ENCODE assay signal across 21 mouse cellular contexts in the genomic region with DNA sequence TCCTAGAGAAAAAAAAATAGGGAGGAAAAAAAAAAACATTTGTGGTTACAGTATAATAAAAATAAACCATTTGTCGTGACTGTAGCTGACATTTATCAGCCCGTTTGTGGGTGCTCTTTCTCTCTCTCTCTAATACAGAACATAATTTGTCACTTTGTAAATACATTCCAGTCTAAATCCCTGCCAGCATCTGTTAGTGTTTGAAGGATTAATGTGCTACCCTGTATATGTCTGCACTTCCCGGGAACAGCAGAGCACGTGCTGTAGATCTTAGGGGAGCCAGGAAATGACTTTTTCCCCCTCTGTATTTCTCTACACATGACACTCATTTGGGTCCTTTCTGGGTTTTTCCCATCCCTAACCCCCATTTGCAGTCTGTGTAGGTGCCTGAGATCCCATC.
A peak's percentile ranks its signal among the peaks of the same experiment; 100 is the strongest.
DNase-seq lines count a peak whose midpoint lies in the region; ATAC-seq and TF ChIP-seq lines count a peak whose summit lies in the region.
"Had no signal": no experiment of that assay in that cellular context is flagged by ENCODE, and none has a peak within 500 bp of the region (broad histone marks: within the 10 kb centered on the region; RNA-seq: fewer than 3 reads in every experiment).

No protein-coding gene starts in this region.

- peak; percentile 9 for DNase-seq in forebrain, embryonic 11.5 days (ENCODE audit: low spot score)
- no peak for DNase-seq in forebrain, postnatal 0 days
- peak; percentile 83 for DNase-seq in lung, embryonic 14.5 days
- no peak for DNase-seq in lung, adult 2 months
- peak; percentile 52 for DNase-seq in NIH3T3 (ENCODE audit: low read depth)
- DNase-seq in right cerebral cortex, postnatal 10 days (ENCODE audit: low spot score in 2 of 2), result no peak
- no peak for DNase-seq in right cerebral cortex, adult 2 months (ENCODE audit: low spot score in 2 of 2)
- DNase-seq: B cell, adult 2 months; gastrocnemius, postnatal 36 days; heart, postnatal 4 days; kidney, adult 18-20 months; layer of hippocampus, postnatal 36 days; liver; right cerebral cortex, postnatal 25 days had no signal

- no peak for TF ChIP-seq POLR2A in lung, adult 2 months (IDR thresholded peaks at IDR 0.05; ENCODE audit: borderline replicate concordance, extremely low read depth, low read depth, low read length)

- no peaks in the 10 kb centered on the region for H3K27me3 ChIP-seq in forebrain, embryonic 11.5 days (ENCODE audit: control insufficient read depth, insufficient read depth, low read length)
- H3K27me3 ChIP-seq in forebrain, postnatal 0 days (ENCODE audit: insufficient read depth, low read length), result 0 out of 2 replicates have a peak, but pooled peaks cover 2% of the 10 kb centered on the region
- H3K27me3 ChIP-seq in lung, embryonic 14.5 days (ENCODE audit: insufficient read depth, low read length), result 0 out of 2 replicates have a peak, but pooled peaks cover 4% of the 10 kb centered on the region
- 0 out of 2 replicates have a peak, but pooled peaks cover 2% of the 10 kb centered on the region for H3K27me3 ChIP-seq in stomach, embryonic 14.5 days (ENCODE audit: control insufficient read depth, insufficient read depth, low read length)
- H3K27me3 ChIP-seq: forebrain, embryonic 15.5 days; heart, embryonic 15.5 days; hindbrain, embryonic 15.5 days; neural tube, embryonic 15.5 days had no signal

- 84% methylated on average over 4 of the region's 4 CpGs for WGBS in forebrain, embryonic 11.5 days
- 51% methylated on average over 4 of the region's 4 CpGs for WGBS in forebrain, postnatal 0 days
- WGBS in lung, embryonic 14.5 days, result 40% methylated on average over 4 of the region's 4 CpGs
- 39% methylated on average over 4 of the region's 4 CpGs for WGBS in lung, adult 2 months
- WGBS in stomach, embryonic 14.5 days, result 11% methylated on average over 4 of the region's 4 CpGs

- no peak for ATAC-seq in forebrain, embryonic 11.5 days (replicated peaks; ENCODE audit: low FRiP score)
- no peak for ATAC-seq in forebrain, postnatal 0 days
- ATAC-seq in lung, embryonic 14.5 days (ENCODE audit: insufficient read depth), result peak; percentile 89
- 0 out of 2 replicates have a peak, but pooled peaks have one; percentile 56 for ATAC-seq in stomach, embryonic 14.5 days (ENCODE audit: insufficient number of reproducible peaks, insufficient read depth, low FRiP score, low read depth)
- ATAC-seq: forebrain, embryonic 15.5 days; midbrain, embryonic 16.5 days had no signal

- no peak overlapping the region for H3K9ac ChIP-seq in forebrain, embryonic 11.5 days (ENCODE audit: low read length)
- no peak overlapping the region for H3K9ac ChIP-seq in forebrain, postnatal 0 days
- H3K9ac ChIP-seq in lung, embryonic 14.5 days, result no peak overlapping the region
- H3K9ac ChIP-seq in stomach, embryonic 14.5 days (replicated peaks; ENCODE audit: low read depth, low read length), result no peak overlapping the region
- H3K9ac ChIP-seq: forebrain, embryonic 15.5 days; heart, embryonic 15.5 days; hindbrain, embryonic 15.5 days; neural tube, embryonic 15.5 days had no signal

- H3K9me3 ChIP-seq in forebrain, embryonic 11.5 days (ENCODE audit: control insufficient read depth, low read length), result no peaks in the 10 kb centered on the region
- no peaks in the 10 kb centered on the region for H3K9me3 ChIP-seq in forebrain, postnatal 0 days (ENCODE audit: low read length)
- no peaks in the 10 kb centered on the region; the same call in 1 of the 2 replicates for H3K9me3 ChIP-seq in lung, embryonic 14.5 days (ENCODE audit: low read depth, low read length)
- H3K9me3 ChIP-seq in stomach, embryonic 14.5 days (ENCODE audit: control insufficient read depth, low read depth, low read length), result no peaks in the 10 kb centered on the region
- H3K9me3 ChIP-seq: forebrain, embryonic 15.5 days; heart, embryonic 15.5 days; hindbrain, embryonic 15.5 days; neural tube, embryonic 15.5 days had no signal

- TF ChIP-seq CTCF in forebrain, postnatal 0 days (IDR thresholded peaks at IDR 0.05; ENCODE audit: low read depth), result no peak
- no peak for TF ChIP-seq CTCF in lung, embryonic 14.5 days (IDR thresholded peaks at IDR 0.05; ENCODE audit: low read depth)
- TF ChIP-seq CTCF in lung, adult 2 months (IDR thresholded peaks at IDR 0.05; ENCODE audit: insufficient read depth, low read length), result no peak

- no peak overlapping the region for H3K4me2 ChIP-seq in forebrain, embryonic 11.5 days (ENCODE audit: low read depth, low read length, severe bottlenecking)
- no peak overlapping the region for H3K4me2 ChIP-seq in forebrain, postnatal 0 days (ENCODE audit: low read depth)
- no peak overlapping the region for H3K4me2 ChIP-seq in lung, embryonic 14.5 days
- no peak overlapping the region; the same call in 1 of the 2 replicates for H3K4me2 ChIP-seq in stomach, embryonic 14.5 days (replicated peaks; ENCODE audit: low read depth, low read length)
- H3K4me2 ChIP-seq: forebrain, embryonic 15.5 days; heart, embryonic 15.5 days; hindbrain, embryonic 15.5 days; neural tube, embryonic 15.5 days had no signal

- no peak overlapping the region for H3K27ac ChIP-seq in forebrain, embryonic 11.5 days (ENCODE audit: low read depth, low read length)
- no peak overlapping the region for H3K27ac ChIP-seq in forebrain, postnatal 0 days (ENCODE audit: low read depth, low read length)
- no peak overlapping the region for H3K27ac ChIP-seq in lung, embryonic 14.5 days (ENCODE audit: low read depth)
- no peak overlapping the region for H3K27ac ChIP-seq in stomach, embryonic 14.5 days (ENCODE audit: low read length)
- H3K27ac ChIP-seq: forebrain, embryonic 15.5 days; heart, embryonic 15.5 days; hindbrain, embryonic 15.5 days; layer of hippocampus, adult 2 months; neural tube, embryonic 15.5 days had no signal

- H3K4me3 ChIP-seq in forebrain, embryonic 11.5 days (ENCODE audit: low read depth, low read length), result no peak overlapping the region
- no peak overlapping the region for H3K4me3 ChIP-seq in forebrain, postnatal 0 days (ENCODE audit: low read depth, low read length)
- no peak overlapping the region for H3K4me3 ChIP-seq in lung, embryonic 14.5 days (ENCODE audit: low read depth, low read length)
- no peak overlapping the region for H3K4me3 ChIP-seq in lung, adult 2 months (replicated peaks; ENCODE audit: extremely low read depth, low read depth, low read length)
- no peak overlapping the region for H3K4me3 ChIP-seq in stomach, embryonic 14.5 days (ENCODE audit: low read depth, low read length)
- H3K4me3 ChIP-seq: forebrain, embryonic 15.5 days; heart, embryonic 15.5 days; hindbrain, embryonic 15.5 days; layer of hippocampus, adult 2 months; neural tube, embryonic 15.5 days had no signal

- no peaks in the 10 kb centered on the region for H3K36me3 ChIP-seq in forebrain, embryonic 11.5 days (ENCODE audit: control insufficient read depth, insufficient read depth, low read length)
- H3K36me3 ChIP-seq in forebrain, postnatal 0 days (ENCODE audit: insufficient read depth), result no peaks in the 10 kb centered on the region
- H3K36me3 ChIP-seq in lung, embryonic 14.5 days (ENCODE audit: insufficient read depth), result no peaks in the 10 kb centered on the region
- no peaks in the 10 kb centered on the region for H3K36me3 ChIP-seq in stomach, embryonic 14.5 days (ENCODE audit: control insufficient read depth, insufficient read depth, low read length)
- H3K36me3 ChIP-seq: forebrain, embryonic 15.5 days; heart, embryonic 15.5 days; hindbrain, embryonic 15.5 days; neural tube, embryonic 15.5 days had no signal

- H3K4me1 ChIP-seq in forebrain, embryonic 11.5 days (replicated peaks; ENCODE audit: control insufficient read depth, insufficient read depth, low read length), result no peaks in the 10 kb centered on the region
- 0 out of 2 replicates have a peak, but pooled peaks cover 3% of the 10 kb centered on the region for H3K4me1 ChIP-seq in forebrain, postnatal 0 days (ENCODE audit: insufficient read depth)
- H3K4me1 ChIP-seq in lung, embryonic 14.5 days (ENCODE audit: insufficient read depth), result peaks cover 9% of the 10 kb centered on the region; the same call in 1 of the 2 replicates
- H3K4me1 ChIP-seq in lung, adult 2 months (ENCODE audit: control insufficient read depth, insufficient read depth, low read length), result no peaks in the 10 kb centered on the region
- H3K4me1 ChIP-seq in stomach, embryonic 14.5 days (ENCODE audit: control insufficient read depth, insufficient read depth, low read length), result 0 out of 2 replicates have a peak, but pooled peaks cover 5% of the 10 kb centered on the region
- H3K4me1 ChIP-seq: heart, embryonic 15.5 days had no signal

Comparison
In these comparisons a context has a peak if more than half of its experiments do, and no peak if none do; other contexts are left out.
1. DNase-seq: peak in forebrain, embryonic 11.5 days (single experiment), lung, embryonic 14.5 days (single experiment) and NIH3T3 (single experiment); none in forebrain, postnatal 0 days (single experiment), lung, adult 2 months (single experiment), right cerebral cortex, postnatal 10 days (0 of 2) and right cerebral cortex, adult 2 months (0 of 2).
2. ATAC-seq: peak in lung, embryonic 14.5 days (single experiment) and stomach, embryonic 14.5 days (single experiment); none in forebrain, embryonic 11.5 days (single experiment) and forebrain, postnatal 0 days (single experiment).